Mouse (Mus musculus) kidney, postnatal 36 days (tissue): ENCODE results near the gene 1500011B03Rik.

ENCODE experiments used
- DNase-seq, 2 experiments: peaks; one replicate each; pipeline ENCODE4 v3.0.0; 2021 to 2022; ENCODE audit warnings: mixed read lengths in 2 of 2

Gene 1500011B03Rik

DNA sequence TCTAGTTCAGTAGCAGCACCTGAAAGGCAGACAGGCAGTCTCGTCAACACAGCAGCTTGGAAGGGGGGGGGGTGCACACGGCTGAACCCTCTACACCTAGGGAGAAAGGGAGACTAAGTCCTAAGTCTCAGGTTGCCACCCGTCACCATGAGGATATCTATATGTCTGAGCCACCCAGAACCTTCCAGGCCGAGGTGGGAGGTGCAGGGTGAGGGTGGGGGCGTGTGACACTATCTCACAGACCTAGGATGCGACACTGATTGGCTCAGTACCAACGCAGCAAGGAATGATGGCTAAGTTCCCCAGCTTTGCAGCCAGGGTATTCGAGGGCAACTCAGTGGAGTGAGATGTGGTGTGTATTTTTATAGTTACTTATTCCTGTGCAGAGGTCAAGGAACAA, 14.9 kb downstream of the 1500011B03Rik start:
- no peak for DNase-seq

DNA sequence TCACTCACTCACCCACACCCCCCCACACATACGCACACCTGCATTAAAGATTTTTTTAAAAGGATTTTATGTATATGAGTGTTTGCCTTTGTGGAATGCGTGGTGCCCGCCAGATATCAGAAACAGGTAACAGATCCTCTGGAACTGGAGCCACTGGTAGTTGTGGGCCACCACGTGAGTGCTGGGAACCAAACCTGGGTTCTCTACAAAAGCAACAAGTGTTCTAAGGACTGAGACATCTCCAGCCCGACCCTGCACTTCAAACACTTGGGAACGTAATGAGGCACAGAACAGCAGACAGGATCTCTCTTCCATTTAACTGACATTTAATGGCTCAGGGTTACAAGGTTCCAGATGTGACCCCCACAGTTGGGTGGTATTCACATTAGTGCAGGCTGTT, 15.4 kb downstream of the 1500011B03Rik start:
- DNase-seq = no peak

GRCm38 (mm10) chr5:114807468-114807867, 15.8 kb downstream of the 1500011B03Rik start:
- no peak for DNase-seq

DNA sequence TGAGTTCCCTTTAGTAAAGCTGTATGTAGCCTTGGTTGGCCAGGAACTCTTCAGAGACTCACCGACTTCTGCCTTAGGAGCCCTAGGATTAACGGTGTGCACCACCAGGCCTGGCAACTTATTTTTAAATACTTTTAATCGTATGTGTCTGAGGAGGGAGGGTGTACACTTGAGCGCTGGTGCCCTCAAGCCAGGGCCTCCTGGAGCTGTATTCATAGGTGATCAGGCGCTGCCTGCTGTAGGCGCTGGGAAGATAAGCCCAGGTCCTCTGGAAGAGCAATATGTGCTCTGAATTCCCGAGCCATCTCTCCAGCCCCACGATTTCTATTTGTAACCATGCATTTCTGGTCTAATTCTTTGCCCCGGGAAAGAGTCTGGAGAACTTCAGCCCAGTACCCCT, 16.2 kb downstream of the 1500011B03Rik start:
- no peak for DNase-seq

DNA sequence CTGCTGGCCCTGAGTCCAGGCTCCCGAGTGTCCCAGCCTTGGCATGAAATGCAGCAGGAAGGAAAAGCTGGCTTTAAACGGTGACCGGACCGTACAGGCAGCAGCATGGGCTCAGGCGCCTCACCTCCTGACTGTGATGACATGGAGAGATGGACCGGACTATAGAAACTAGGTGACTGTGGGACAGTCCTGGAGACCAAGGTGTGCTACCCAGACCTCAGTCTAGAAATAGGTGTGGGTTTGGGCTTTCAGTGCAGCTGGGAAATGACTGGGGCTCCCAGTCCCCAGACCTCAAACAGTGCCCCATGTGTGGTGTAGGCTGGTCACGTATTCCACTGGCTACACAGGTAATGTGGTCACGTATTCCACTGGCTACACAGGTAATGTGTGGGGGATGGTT, 16.6 kb downstream of the 1500011B03Rik start:
- peak in 1 of 2 experiments; percentile 26 for DNase-seq

DNA sequence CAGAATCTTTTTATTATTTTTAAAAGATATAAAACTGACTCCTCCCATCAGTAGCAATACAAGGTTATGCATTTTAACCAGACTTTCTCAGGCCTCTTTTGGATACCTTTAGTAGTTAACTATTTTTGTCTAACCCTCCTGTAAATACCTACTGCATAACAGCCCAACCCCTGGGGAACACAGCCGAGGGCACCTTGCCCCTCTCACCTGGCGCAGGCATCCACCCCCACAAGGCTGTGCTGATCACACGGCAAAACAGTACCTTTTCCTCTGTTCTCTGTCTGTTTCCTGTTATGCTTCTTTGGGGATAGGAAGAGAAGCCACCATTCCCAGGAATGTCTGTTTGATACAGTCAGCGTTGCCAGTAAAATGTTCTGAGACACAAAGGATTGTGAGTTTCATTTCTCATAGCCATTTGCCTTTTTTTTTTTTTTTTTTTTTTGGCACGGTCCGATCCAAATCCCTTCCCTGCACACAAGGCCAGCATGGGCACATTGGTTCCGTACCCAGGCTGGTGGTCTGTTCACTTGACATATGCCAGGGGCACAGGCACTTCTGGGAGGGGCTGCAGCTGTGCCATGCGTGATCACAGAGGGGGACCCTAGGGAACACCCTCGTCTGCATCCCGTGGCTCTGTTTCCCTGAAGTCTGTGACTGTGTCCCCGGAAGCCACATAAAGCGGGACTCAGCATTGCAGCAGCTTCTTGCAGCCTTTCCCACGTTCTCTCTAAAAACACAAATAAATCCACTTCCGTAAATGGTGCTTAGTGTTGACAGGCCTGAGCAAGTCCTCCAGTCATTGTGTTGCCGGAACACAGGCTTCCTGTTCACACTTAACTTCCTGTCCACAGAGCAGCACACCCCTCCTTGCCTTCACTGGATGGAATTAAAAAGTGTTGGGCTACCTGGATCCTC, 17.6 kb downstream of the 1500011B03Rik start:
- peak; percentile 37 to 53 for DNase-seq

DNA sequence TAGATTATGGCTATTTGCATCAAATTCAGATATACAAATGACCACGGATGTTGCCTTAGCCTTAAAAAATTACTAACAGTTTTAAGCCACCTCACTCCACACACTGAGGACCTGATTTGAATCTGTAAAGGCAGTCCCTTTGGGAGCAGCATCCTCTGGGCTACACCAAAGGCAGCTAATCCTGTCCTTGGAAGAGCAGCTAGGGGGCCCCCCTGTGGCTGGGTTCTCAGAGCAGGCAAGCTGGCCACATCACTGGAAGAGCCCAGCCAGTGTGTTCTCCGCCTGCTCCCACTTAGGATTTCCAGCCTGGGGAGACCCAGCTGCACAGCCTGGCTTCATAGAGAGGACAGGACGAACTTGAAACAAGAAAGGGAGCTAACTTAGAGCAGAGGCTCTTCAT, 18.3 kb downstream of the 1500011B03Rik start:
- peak; percentile 47 to 80 for DNase-seq

DNA sequence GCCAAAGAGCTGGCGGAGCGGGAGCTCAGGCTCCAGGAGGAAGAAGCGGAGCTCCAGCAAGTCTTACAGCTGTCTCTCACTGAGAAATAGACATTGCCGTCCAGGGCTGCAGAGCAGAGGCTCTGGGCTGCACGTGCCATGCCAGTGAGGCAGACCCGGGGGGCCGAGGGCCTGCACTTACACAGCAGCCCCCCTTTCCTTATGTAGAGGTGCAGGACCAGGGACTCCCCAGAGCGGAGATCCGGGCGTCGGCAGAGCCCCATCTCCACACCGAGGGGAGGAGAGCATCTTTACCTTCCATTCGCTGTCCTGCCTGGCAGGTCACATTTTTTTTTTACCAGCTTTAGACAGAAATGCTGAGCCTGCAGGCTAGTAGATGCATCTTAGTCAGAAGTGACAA, 18.9 kb downstream of the 1500011B03Rik start:
- no peak for DNase-seq

GRCm38 (mm10) chr5:114803231-114803630, 20.0 kb downstream of the 1500011B03Rik start:
- no peak for DNase-seq

GRCm38 (mm10) chr5:114801841-114802240, 21.4 kb downstream of the 1500011B03Rik start:
- no peak for DNase-seq

DNA sequence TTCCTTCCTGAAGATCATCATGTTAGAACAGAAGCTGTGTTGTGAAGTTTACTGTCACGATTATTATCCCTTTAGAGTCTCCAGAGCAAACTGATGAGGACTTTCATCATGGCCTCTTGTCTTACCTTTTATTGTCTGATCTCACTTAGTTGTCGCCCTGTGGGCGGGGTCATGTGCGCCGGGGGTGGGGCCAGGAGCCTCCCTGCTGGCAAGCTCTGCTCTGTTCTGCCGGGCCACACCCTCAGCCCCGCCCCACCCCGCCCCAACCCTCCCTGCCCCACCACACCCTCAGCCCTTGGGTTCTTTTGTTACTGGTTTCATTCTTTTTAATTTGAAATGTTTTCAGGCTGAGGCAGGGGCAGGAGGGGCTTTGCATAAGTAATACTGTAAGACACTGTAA, 22.2 kb downstream of the 1500011B03Rik start:
- peak in 1 of 2 experiments; percentile 43 for DNase-seq

GRCm38 (mm10) chr5:114799848-114800247, 23.4 kb downstream of the 1500011B03Rik start:
- DNase-seq = no peak

DNA sequence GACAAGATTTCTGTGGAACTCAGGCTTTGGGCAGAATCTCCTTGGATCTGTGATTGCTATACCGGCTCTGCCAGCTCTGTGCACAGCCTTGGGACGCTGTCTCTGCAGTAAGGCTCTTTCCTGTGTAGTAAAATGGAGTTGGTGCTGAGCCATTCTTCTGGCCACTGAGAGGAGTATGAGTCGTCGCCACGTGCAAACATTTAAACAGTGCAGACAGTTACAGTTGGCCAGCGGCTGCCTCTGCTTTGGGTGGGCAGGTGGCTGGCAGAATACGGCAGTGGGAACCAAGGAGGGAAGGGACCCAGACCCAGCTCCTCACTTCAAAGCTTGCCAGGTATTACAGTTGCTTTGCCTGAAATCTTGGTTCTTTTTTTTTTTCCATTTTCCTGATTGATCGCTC, 26.0 kb downstream of the 1500011B03Rik start:
- no peak for DNase-seq

DNA sequence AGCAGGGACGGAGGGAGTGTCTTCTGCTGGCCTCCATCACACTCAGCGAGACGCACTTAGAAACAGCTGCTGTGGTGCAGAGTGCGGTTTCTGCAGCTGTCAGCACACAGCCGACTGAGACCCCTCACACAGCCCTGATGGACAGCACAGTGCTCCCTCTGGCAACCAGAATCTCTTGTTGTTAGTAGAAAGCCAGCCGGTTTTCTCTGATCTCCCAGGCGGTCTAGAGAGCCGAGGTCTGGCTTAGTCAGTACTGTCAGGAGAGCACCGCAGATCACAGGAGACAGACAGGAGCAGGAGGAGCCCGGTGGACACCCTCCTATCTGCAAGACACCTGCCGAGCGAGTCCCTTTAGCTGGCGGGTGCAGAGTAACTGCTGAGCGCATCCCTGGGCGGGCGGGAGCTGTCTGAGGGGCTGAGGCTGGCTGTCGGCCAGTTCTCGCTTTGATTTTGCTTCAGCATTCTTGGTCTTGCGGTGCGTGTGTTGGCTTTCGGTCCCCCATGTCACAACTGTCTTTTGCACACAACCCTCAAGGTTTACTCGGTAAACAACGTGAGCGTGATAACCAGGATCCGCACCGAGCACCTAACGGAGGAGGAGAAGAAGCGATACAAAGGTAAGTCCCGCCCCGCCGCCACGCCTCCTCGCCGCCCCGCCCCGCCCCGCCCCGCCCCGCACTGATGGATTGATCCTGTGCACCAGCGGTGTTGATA, 26.8 kb downstream of the 1500011B03Rik start:
- no peak for DNase-seq

DNA sequence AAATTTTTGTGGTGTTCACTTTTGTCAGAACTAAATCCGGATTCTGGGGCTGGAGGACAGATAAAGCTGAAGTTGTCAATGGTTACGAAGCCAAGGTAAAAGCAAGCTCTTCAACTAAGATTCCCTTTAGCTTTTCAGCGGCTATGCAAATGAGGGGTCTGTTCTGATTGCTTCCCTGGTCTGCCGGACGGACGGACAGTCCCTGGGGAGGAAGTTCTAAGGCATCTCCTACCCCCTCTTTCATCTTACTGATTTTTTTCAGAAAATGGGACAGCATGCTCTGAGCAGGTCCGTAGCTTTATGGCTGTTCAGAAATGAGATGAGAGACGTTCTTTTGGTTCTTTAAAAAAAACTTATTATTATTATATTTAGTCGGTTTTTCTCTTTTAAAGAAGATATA, 27.6 kb downstream of the 1500011B03Rik start:
- no peak for DNase-seq

- peak in 1 of 2 experiments; percentile 32 for DNase-seq
These were observed 28.0 kb downstream of the 1500011B03Rik start for GRCm38 (mm10) chr5:114795231-114795630.

DNA sequence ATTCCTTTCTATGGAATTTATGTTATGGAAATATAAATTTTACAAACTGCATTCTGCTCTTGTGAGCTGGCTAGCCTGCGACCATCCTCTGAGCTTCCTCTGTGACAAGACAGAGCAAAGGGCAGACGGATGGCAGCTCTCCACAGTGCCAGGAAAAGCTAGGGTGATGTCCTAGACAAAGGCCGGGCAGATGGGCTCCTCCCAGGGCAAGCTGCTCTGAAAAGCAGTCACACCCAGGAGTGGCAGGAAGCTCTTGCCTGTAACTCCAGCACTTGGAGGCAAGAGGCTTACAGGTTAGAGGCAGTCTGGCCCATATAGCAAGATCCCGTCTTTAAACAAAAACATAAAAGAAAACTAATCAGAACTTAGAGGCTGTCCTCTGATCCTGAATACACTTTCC, 28.7 kb downstream of the 1500011B03Rik start:
- peak; percentile 29 to 51 for DNase-seq

GRCm38 (mm10) chr5:114793317-114793716, 30.0 kb downstream of the 1500011B03Rik start:
- DNase-seq = peak in 1 of 2 experiments; percentile 26

GRCm38 (mm10) chr5:114785196-114785595, 38.1 kb downstream of the 1500011B03Rik start:
- no peak for DNase-seq

DNA sequence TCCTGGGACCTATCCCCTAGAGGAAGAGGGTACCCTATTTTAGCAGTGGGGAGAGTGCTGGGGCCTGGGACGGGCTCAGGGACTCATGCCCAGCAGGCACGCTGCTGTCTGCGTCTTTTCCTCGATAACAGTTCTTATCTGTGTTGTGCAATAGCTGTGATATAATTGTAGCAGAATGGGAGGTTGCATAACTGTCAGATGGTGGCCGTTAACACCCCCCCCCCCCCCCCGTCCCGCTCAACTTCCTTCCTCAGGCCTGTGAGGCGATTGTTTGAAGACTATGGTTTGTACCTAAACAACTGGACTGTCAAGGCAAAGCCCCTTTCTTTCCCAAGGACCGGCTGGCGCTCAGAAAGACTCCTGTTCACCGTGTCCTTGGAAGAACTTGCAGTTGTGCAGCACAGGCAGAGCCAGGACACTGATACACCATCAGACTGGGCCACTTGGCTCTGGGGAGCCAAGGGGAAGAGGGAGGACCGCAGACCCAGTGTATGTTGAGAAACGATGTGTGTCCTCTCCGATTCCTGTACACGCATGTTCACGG, 38.6 kb downstream of the 1500011B03Rik start:
- peak; percentile 25 to 56 for DNase-seq

DNA sequence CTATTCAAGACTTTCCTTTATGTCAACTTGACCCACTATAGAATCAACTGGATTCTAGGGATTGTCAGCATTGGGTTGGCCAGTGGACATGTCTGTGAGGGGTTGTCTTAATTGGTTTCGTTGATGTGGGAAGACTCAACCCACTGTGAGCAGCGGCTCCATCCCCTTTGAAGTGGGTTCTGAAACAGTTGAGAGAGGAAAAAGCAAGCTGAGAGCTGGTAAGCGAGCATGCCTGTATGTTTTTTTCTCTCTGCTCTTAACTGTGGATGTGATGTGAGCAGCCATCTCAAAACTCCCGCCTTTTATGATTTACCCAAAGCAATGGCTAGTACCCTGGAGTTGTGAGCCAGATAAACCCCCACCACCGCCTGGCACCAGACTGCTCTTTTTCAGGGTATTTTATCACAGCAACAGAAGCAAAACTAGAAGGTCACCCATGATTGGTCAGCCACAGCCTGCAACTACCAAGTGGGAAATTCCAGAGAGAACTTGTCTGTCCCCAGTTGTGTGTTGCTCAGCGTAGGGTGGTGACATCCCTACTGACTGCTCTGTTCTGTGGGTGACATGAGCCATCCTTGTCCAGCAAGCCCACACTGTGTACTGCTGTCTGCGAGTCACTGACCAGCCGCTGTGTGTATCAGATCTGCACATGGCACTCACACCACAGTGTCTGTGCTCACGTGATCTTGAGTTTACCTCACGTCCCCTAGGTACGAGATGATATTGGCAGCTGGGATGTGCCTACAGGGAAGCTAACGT, 39.7 kb downstream of the 1500011B03Rik start:
- DNase-seq = no peak

- no peak for DNase-seq
These were observed 40.3 kb downstream of the 1500011B03Rik start for GRCm38 (mm10) chr5:114782991-114783390.

- no peak for DNase-seq
These were observed 42.4 kb downstream of the 1500011B03Rik start for GRCm38 (mm10) chr5:114780912-114781311.
